In genomic region chr7:34984526-34985133, GRCm38 (mm10) we compare ENCODE assay signal across 9 mouse cellular contexts.
A peak's percentile ranks its signal among the peaks of the same experiment; 100 is the strongest.
DNase-seq lines count a peak whose midpoint lies in the region; ATAC-seq lines count a peak whose summit lies in the region.
"Had no signal": no experiment of that assay in that cellular context is flagged by ENCODE, and none has a peak within 500 bp of the region (broad histone marks: within the 10 kb centered on the region; RNA-seq: fewer than 3 reads in every experiment).

No protein-coding gene starts in this region.

- no peak overlapping the region for H3K4me2 ChIP-seq in intestine, embryonic 16.5 days (ENCODE audit: low read depth, low read length)
- H3K4me2 ChIP-seq in intestine, embryonic 15.5 days (replicated peaks): no peak overlapping the region
- no peak overlapping the region for H3K4me2 ChIP-seq in forebrain, embryonic 15.5 days (replicated peaks)

- H3K27ac ChIP-seq in intestine, embryonic 16.5 days (ENCODE audit: low read length): no peak overlapping the region
- H3K27ac ChIP-seq in intestine, embryonic 15.5 days: no peak overlapping the region
- no peak overlapping the region for H3K27ac ChIP-seq in forebrain, embryonic 15.5 days (replicated peaks)

- H3K4me3 ChIP-seq in intestine, embryonic 16.5 days (ENCODE audit: low read length): no peak overlapping the region
- no peak overlapping the region for H3K4me3 ChIP-seq in intestine, embryonic 15.5 days (replicated peaks)
- H3K4me3 ChIP-seq in forebrain, embryonic 15.5 days: no peak overlapping the region

- H3K4me1 ChIP-seq in intestine, embryonic 16.5 days (ENCODE audit: control insufficient read depth, insufficient read depth, low read length): peaks cover 12% of the 10 kb centered on the region
- 0 out of 2 replicates have a peak, but pooled peaks cover 5% of the 10 kb centered on the region for H3K4me1 ChIP-seq in intestine, embryonic 15.5 days (replicated peaks)
- H3K4me1 ChIP-seq in forebrain, embryonic 15.5 days: peaks cover 3% of the 10 kb centered on the region; the same call in 1 of the 2 replicates

- ATAC-seq in intestine, embryonic 16.5 days: peak; percentile 46; the same call in 1 of the 2 replicates
- no peak for ATAC-seq in intestine, embryonic 15.5 days
- ATAC-seq in hematopoietic stem cell, adult 5-6 weeks (replicated peaks in 1 of 2; ENCODE audit: insufficient read depth in 1 of 2, low FRiP score in 2 of 2, low TSS enrichment in 1 of 2, low read depth in 1 of 2, poor library complexity in 2 of 2, severe bottlenecking in 2 of 2): peak; percentile 68 to 71
- ATAC-seq in forebrain, embryonic 15.5 days (replicated peaks): no peak

- no peaks in the 10 kb centered on the region for H3K36me3 ChIP-seq in intestine, embryonic 16.5 days (ENCODE audit: control insufficient read depth, insufficient read depth, low read length)
- H3K36me3 ChIP-seq in intestine, embryonic 15.5 days: no peaks in the 10 kb centered on the region
- no peaks in the 10 kb centered on the region for H3K36me3 ChIP-seq in forebrain, embryonic 15.5 days

- no peak overlapping the region for H3K9ac ChIP-seq in intestine, embryonic 16.5 days (ENCODE audit: low read depth, low read length)
- no peak overlapping the region for H3K9ac ChIP-seq in intestine, embryonic 15.5 days
- H3K9ac ChIP-seq in forebrain, embryonic 15.5 days (replicated peaks): no peak overlapping the region

- peak; percentile 14 for DNase-seq in fibroblast of lung, adult 2 months (ENCODE audit: low read depth)
- peak; percentile 20 to 23 for DNase-seq in natural killer cell, adult 2 months (ENCODE audit: low spot score in 2 of 2)
- no peak for DNase-seq in adrenal gland, adult (ENCODE audit: inconsistent age in 2 of 2, low spot score in 1 of 2)
- DNase-seq in urinary bladder, postnatal 25 days (ENCODE audit: low spot score): no peak
- DNase-seq: lung, adult 18-20 months had no signal

- WGBS in intestine, embryonic 16.5 days: 53% methylated on average over 11 of the region's 11 CpGs
- 48% methylated on average over 11 of the region's 11 CpGs for WGBS in intestine, embryonic 15.5 days
- WGBS in forebrain, embryonic 15.5 days: 84% methylated on average over 11 of the region's 11 CpGs

- no peaks in the 10 kb centered on the region for H3K27me3 ChIP-seq in intestine, embryonic 16.5 days (replicated peaks; ENCODE audit: control insufficient read depth, insufficient read depth, low read length)
- H3K27me3 ChIP-seq in intestine, embryonic 15.5 days (replicated peaks): no peaks in the 10 kb centered on the region
- no peaks in the 10 kb centered on the region for H3K27me3 ChIP-seq in forebrain, embryonic 15.5 days

- no peaks in the 10 kb centered on the region for H3K9me3 ChIP-seq in intestine, embryonic 16.5 days (ENCODE audit: control insufficient read depth, low read length)
- no peaks in the 10 kb centered on the region for H3K9me3 ChIP-seq in intestine, embryonic 15.5 days
- H3K9me3 ChIP-seq in forebrain, embryonic 15.5 days: no peaks in the 10 kb centered on the region

Comparison
In these comparisons a context has a peak if more than half of its experiments do, and no peak if none do; other contexts are left out.
1. ATAC-seq: peak in intestine, embryonic 16.5 days (single experiment) and hematopoietic stem cell, adult 5-6 weeks (2 of 2); none in intestine, embryonic 15.5 days (single experiment) and forebrain, embryonic 15.5 days (single experiment).
2. DNase-seq: peak in fibroblast of lung, adult 2 months (single experiment) and natural killer cell, adult 2 months (2 of 2); none in adrenal gland, adult (0 of 2) and urinary bladder, postnatal 25 days (single experiment).